Comparison of ENCODE assay signal across 7 mouse cellular contexts in the genomic region with DNA sequence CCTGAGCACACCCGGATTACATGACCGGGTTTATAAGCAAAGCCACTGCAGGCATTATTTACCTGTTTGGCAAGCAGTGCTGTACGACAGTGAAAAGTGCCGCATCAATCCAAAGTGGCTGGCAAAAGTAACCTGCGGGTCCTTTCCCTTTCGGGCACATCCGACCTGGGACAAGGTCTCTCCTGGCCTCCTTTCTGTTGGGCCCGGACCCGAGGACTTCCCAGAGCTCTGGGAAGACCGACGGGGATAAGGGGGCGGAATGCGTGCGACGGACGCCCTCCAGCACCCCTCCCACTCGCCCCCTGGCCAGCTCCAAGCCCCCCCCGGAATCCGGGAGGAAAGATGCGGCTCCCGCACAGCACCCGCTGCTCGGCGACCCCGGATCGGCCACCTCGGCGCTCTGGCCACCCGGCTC. TPM values are rescaled to one million over a fixed set of nuclear protein-coding genes. Genes with fewer than 3 reads are reported as not detected.
DNase-seq lines count a peak whose midpoint lies in the region; ATAC-seq and TF ChIP-seq lines count a peak whose summit lies in the region.

No protein-coding gene starts in this region.

- peak overlapping the region; percentile 93 for H3K4me2 ChIP-seq in lung, embryonic 16.5 days (ENCODE audit: low read depth, low read length)
- H3K4me2 ChIP-seq in hindbrain, embryonic 11.5 days (replicated peaks; ENCODE audit: low read depth, low read length), result peak overlapping the region; percentile 89
- peak overlapping the region; percentile 92 for H3K4me2 ChIP-seq in midbrain, embryonic 11.5 days

- no peaks in the 10 kb centered on the region; the same call in 1 of the 2 replicates for H3K9me3 ChIP-seq in lung, embryonic 16.5 days (ENCODE audit: control insufficient read depth, low read length)
- H3K9me3 ChIP-seq in hindbrain, embryonic 11.5 days (ENCODE audit: control insufficient read depth, low read length), result no peaks in the 10 kb centered on the region
- no peaks in the 10 kb centered on the region for H3K9me3 ChIP-seq in midbrain, embryonic 11.5 days (ENCODE audit: control insufficient read depth, low read length)

- peak overlapping the region; percentile 87 for H3K9ac ChIP-seq in lung, embryonic 16.5 days (ENCODE audit: low read length)
- peak overlapping the region; percentile 88 for H3K9ac ChIP-seq in hindbrain, embryonic 11.5 days (ENCODE audit: low read depth, low read length)
- H3K9ac ChIP-seq in midbrain, embryonic 11.5 days (ENCODE audit: low read length), result peak overlapping the region; percentile 88

- H3K4me1 ChIP-seq in lung, embryonic 16.5 days (replicated peaks; ENCODE audit: control insufficient read depth, insufficient read depth, low read length), result no peaks in the 10 kb centered on the region
- no peaks in the 10 kb centered on the region for H3K4me1 ChIP-seq in hindbrain, embryonic 11.5 days (replicated peaks; ENCODE audit: control insufficient read depth, insufficient read depth, low read length)
- H3K4me1 ChIP-seq in midbrain, embryonic 11.5 days (ENCODE audit: control insufficient read depth, insufficient read depth, low read length), result peaks cover 3% of the 10 kb centered on the region; the same call in 1 of the 2 replicates
- no peaks in the 10 kb centered on the region for H3K4me1 ChIP-seq in thymus, adult 2 months (replicated peaks; ENCODE audit: control insufficient read depth, insufficient read depth, low read length)

- no peak for DNase-seq in lung, postnatal 4 days
- DNase-seq in embryo, embryonic 11 days, result peak; percentile 54
- DNase-seq in hindbrain, embryonic 11.5 days (ENCODE audit: low spot score), result peak; percentile 56
- peak; percentile 95 for DNase-seq in midbrain, embryonic 11.5 days (ENCODE audit: low spot score, missing footprints)
- DNase-seq in gastrocnemius, postnatal 10 days, result no peak
- DNase-seq in thymus, adult 2 months, result no peak

- TF ChIP-seq CTCF in thymus, adult 2 months (IDR thresholded peaks at IDR 0.05; ENCODE audit: borderline replicate concordance, control insufficient read depth, extremely low read depth, insufficient read depth, low read length, poor library complexity), result no peak

- TF ChIP-seq POLR2A in thymus, adult 2 months (IDR thresholded peaks at IDR 0.05; ENCODE audit: control insufficient read depth, extremely low read depth, insufficient read depth, low read length, poor library complexity), result no peak

- peak; percentile 73 for ATAC-seq in lung, embryonic 16.5 days (ENCODE audit: low read depth)
- peak; percentile 69 for ATAC-seq in hindbrain, embryonic 11.5 days (ENCODE audit: low FRiP score)
- peak; percentile 75 for ATAC-seq in midbrain, embryonic 11.5 days (ENCODE audit: low FRiP score)

- H3K4me3 ChIP-seq in lung, embryonic 16.5 days (ENCODE audit: low read length), result peak overlapping the region; percentile 79
- peak overlapping the region; percentile 66 for H3K4me3 ChIP-seq in hindbrain, embryonic 11.5 days (ENCODE audit: low read depth, low read length)
- H3K4me3 ChIP-seq in midbrain, embryonic 11.5 days (ENCODE audit: low read depth, low read length), result peak overlapping the region; percentile 63
- H3K4me3 ChIP-seq in thymus, adult 2 months (ENCODE audit: control insufficient read depth, insufficient read depth, low read length), result no peak overlapping the region

- H3K27me3 ChIP-seq in lung, embryonic 16.5 days (ENCODE audit: control insufficient read depth, insufficient read depth, low read depth, low read length), result no peaks in the 10 kb centered on the region
- H3K27me3 ChIP-seq in hindbrain, embryonic 11.5 days (ENCODE audit: control insufficient read depth, insufficient read depth, low read length), result no peaks in the 10 kb centered on the region
- no peaks in the 10 kb centered on the region for H3K27me3 ChIP-seq in midbrain, embryonic 11.5 days (ENCODE audit: control insufficient read depth, insufficient read depth, low read length)
- H3K27me3 ChIP-seq in thymus, adult 2 months (ENCODE audit: control insufficient read depth, insufficient read depth, low read length), result no peaks in the 10 kb centered on the region; the same call in 1 of the 2 replicates

- no peak overlapping the region for H3K27ac ChIP-seq in lung, embryonic 16.5 days (ENCODE audit: low read length)
- H3K27ac ChIP-seq in hindbrain, embryonic 11.5 days (ENCODE audit: low read depth, low read length), result 0 out of 2 replicates have a peak overlapping the region, but pooled peaks have one; percentile 33
- H3K27ac ChIP-seq in midbrain, embryonic 11.5 days (ENCODE audit: low read depth, low read length), result no peak overlapping the region
- no peak overlapping the region for H3K27ac ChIP-seq in thymus, adult 2 months (ENCODE audit: control insufficient read depth, insufficient read depth, low read length)

- no peaks in the 10 kb centered on the region for H3K36me3 ChIP-seq in lung, embryonic 16.5 days (ENCODE audit: control insufficient read depth, insufficient read depth, low read length)
- H3K36me3 ChIP-seq in hindbrain, embryonic 11.5 days (ENCODE audit: control insufficient read depth, insufficient read depth, low read length), result no peaks in the 10 kb centered on the region
- no peaks in the 10 kb centered on the region for H3K36me3 ChIP-seq in midbrain, embryonic 11.5 days (ENCODE audit: control insufficient read depth, insufficient read depth, low read length)
- H3K36me3 ChIP-seq in thymus, adult 2 months (ENCODE audit: control insufficient read depth, insufficient read depth, low read length), result no peaks in the 10 kb centered on the region

- WGBS in lung, embryonic 16.5 days, result 2% methylated on average over 25 of the region's 29 CpGs
- WGBS in hindbrain, embryonic 11.5 days, result under 1% methylated on average over 20 of the region's 29 CpGs
- under 1% methylated on average over 25 of the region's 29 CpGs for WGBS in midbrain, embryonic 11.5 days
- 3% methylated on average over 26 of the region's 29 CpGs for WGBS in thymus, adult 2 months

RNA-seq across cellular contexts. Expression of gene Steap2, which starts 0.8 kb away (rescaled TPM):
- 3.6 and 4.3 TPM in 2 replicates for polyA plus RNA-seq in lung, embryonic 16.5 days (2015; fragmentation: Nextera tagmentation; extraction: Ambion mirVana)
- 5.5 and 7.5 TPM in 2 replicates for polyA plus RNA-seq in hindbrain, embryonic 11.5 days (2014; fragmentation: Nextera tagmentation; extraction: Ambion mirVana)
- 6.3 and 9.0 TPM in 2 replicates for polyA plus RNA-seq in midbrain, embryonic 11.5 days (2014; fragmentation: Nextera tagmentation; extraction: Ambion mirVana)
- total RNA-seq in gastrocnemius, postnatal 10 days (2021), result 1 to 10 TPM; 1.7 TPM
- 0.23 and 0.42 TPM in 2 replicates for polyA plus RNA-seq in thymus, adult 2 months (2012; rRNA removed)

RNA-seq across cellular contexts. Expression of gene Cfap69, which starts 29.5 kb away (rescaled TPM):
- 6.5 and 6.8 TPM in 2 replicates for polyA plus RNA-seq in lung, embryonic 16.5 days (2015; fragmentation: Nextera tagmentation; extraction: Ambion mirVana)
- polyA plus RNA-seq in hindbrain, embryonic 11.5 days (2014; fragmentation: Nextera tagmentation; extraction: Ambion mirVana), result 8.0 and 9.6 TPM in 2 replicates
- 5.3 TPM in 2 replicates for polyA plus RNA-seq in midbrain, embryonic 11.5 days (2014; fragmentation: Nextera tagmentation; extraction: Ambion mirVana)
- under 1 TPM; 0.43 to 0.61 TPM for total RNA-seq in gastrocnemius, postnatal 10 days (2021)
- polyA plus RNA-seq in thymus, adult 2 months (2012; rRNA removed), result 0.34 and 0.41 TPM in 2 replicates

RNA-seq across cellular contexts. Expression of gene Steap1, which starts 55.6 kb away (rescaled TPM):
- 2.0 and 3.3 TPM in 2 replicates for polyA plus RNA-seq in lung, embryonic 16.5 days (2015; fragmentation: Nextera tagmentation; extraction: Ambion mirVana)
- polyA plus RNA-seq in hindbrain, embryonic 11.5 days (2014; fragmentation: Nextera tagmentation; extraction: Ambion mirVana), result 4.8 and 5.2 TPM in 2 replicates
- polyA plus RNA-seq in midbrain, embryonic 11.5 days (2014; fragmentation: Nextera tagmentation; extraction: Ambion mirVana), result 4.1 and 4.6 TPM in 2 replicates
- under 1 TPM; 0.35 to 0.50 TPM for total RNA-seq in gastrocnemius, postnatal 10 days (2021)
- polyA plus RNA-seq in thymus, adult 2 months (2012; rRNA removed), result not detected in 2 replicates

Comparison
In these comparisons a context has a peak if more than half of its experiments do, and no peak if none do; other contexts are left out.
1. DNase-seq: peak in embryo, embryonic 11 days (single experiment), hindbrain, embryonic 11.5 days (single experiment) and midbrain, embryonic 11.5 days (single experiment); none in lung, postnatal 4 days (0 of 2), gastrocnemius, postnatal 10 days (single experiment) and thymus, adult 2 months (single experiment).
2. Peak in every context shown above with its lines, with median percentiles within 50 percentile points of each other: ATAC-seq, H3K4me2 ChIP-seq and H3K9ac ChIP-seq.